Mouse (Mus musculus) forebrain, embryonic 10.5 days (tissue): ENCODE measurements around the gene Sh2d4b. TPM values are rescaled to one million over a fixed set of nuclear protein-coding genes. Genes with fewer than 3 reads are reported as not detected.

Source experiments
- DNase-seq: peaks from one replicate; pipeline ENCODE4 v3.0.0-alpha.2; 2017; ENCODE audit warnings: low spot score; ENCODE audit errors: extremely low spot score
- H3K27ac ChIP-seq: fragments of 300-500 bp; sonication (generic); 2 replicates; pipeline ENCODE4 v1.5.1; 2016; ENCODE audit warnings: mild to moderate bottlenecking
- H3K27me3 ChIP-seq: fragments of 300-500 bp; sonication (generic); 2 replicates; pipeline ENCODE4 v1.6.1; 2016; ENCODE audit warnings: mild to moderate bottlenecking; ENCODE audit not compliant: poor library complexity, severe bottlenecking
- H3K36me3 ChIP-seq: fragments of 300-500 bp; sonication (generic); replicated peaks from 2 replicates; pipeline ENCODE4 v1.6.1; 2016; ENCODE audit warnings: mild to moderate bottlenecking, moderate library complexity
- H3K4me1 ChIP-seq: fragments of 300-500 bp; sonication (generic); 2 replicates; pipeline ENCODE4 v1.6.1; 2016
- H3K4me3 ChIP-seq: fragments of 300-500 bp; sonication (generic); 2 replicates; pipeline ENCODE4 v1.5.1; 2016; ENCODE audit warnings: mild to moderate bottlenecking, moderate library complexity
- H3K9me3 ChIP-seq: fragments of 300-500 bp; sonication (generic); 2 replicates; pipeline ENCODE4 v1.6.1; 2016; ENCODE audit warnings: mild to moderate bottlenecking, moderate library complexity
- WGBS: fragments of 180-500 bp; shearing (Covaris S2); methylation state at CpG from one replicate; pipeline ENCODE4 v1.1.7; 2016; 5-methylcytosine and 5-hydroxymethylcytosine counted together
- polyA plus RNA-seq: library from polyadenylated mRNA; unstranded; fragments of >200 nt; fragmentation: Nextera tagmentation; extraction: Ambion mirVana; gene quantifications from 2 replicates; pipeline ENCODE4 v1.2.1, GENCODE M21; 2016

The Sh2d4b gene
- polyA plus RNA-seq, 1 experiment from 2014 or later = 0.32 TPM

GRCm38 (mm10) chr14:40873961-40874360, 19.1 kb downstream of the Sh2d4b start:
- 85% methylated on average over 5 of the region's 5 CpGs for WGBS
- H3K4me3 ChIP-seq = no peak overlapping the region
- H3K27me3 ChIP-seq = no peaks in the 10 kb centered on the region
- no peaks in the 10 kb centered on the region for H3K4me1 ChIP-seq
- DNase-seq = no peak
- H3K9me3 ChIP-seq = no peaks in the 10 kb centered on the region
- H3K27ac ChIP-seq = no peak overlapping the region
- no peaks in the 10 kb centered on the region for H3K36me3 ChIP-seq

DNA sequence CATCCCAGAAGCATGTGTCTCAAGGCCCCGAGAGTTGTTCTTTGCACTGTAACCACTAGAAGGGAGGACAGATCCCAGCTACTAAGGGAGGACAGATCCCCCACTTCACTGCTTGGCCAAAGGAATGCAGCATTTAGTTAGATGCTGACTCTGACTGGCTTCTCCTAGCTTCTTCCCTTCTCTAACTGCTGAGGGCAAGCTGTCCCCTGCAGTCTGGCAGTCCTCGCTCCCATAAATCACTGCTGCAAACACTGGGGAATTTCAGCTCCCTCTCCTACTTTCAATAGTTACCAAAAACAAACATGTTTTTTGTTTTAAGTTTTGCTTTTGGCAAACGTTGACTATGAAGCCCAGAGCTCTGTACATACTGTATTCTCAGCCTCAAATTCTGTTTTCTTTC, 22.5 kb downstream of the Sh2d4b start:
- Histone ChIP-seq H3K4me1 (no peaks in the 10 kb centered on the region), H3K27ac (no peak overlapping the region), H3K36me3 (no peaks in the 10 kb centered on the region), H3K9me3 (no peaks in the 10 kb centered on the region), H3K4me3 (no peak overlapping the region), H3K27me3 (no peaks in the 10 kb centered on the region)
- WGBS = 80% methylated on average over 3 of the region's 3 CpGs
- DNase-seq = no peak

- no peaks in the 10 kb centered on the region for H3K27me3 ChIP-seq
- WGBS = 36% methylated on average over 6 of the region's 6 CpGs
- no peak overlapping the region for H3K4me3 ChIP-seq
- no peak for DNase-seq
- no peak overlapping the region for H3K27ac ChIP-seq
- no peaks in the 10 kb centered on the region for H3K9me3 ChIP-seq
- H3K4me1 ChIP-seq = peaks cover 7% of the 10 kb centered on the region
- H3K36me3 ChIP-seq = no peaks in the 10 kb centered on the region
Measured at GRCm38 (mm10) chr14:40864811-40865514, 28.1 kb downstream of the Sh2d4b start.

DNA sequence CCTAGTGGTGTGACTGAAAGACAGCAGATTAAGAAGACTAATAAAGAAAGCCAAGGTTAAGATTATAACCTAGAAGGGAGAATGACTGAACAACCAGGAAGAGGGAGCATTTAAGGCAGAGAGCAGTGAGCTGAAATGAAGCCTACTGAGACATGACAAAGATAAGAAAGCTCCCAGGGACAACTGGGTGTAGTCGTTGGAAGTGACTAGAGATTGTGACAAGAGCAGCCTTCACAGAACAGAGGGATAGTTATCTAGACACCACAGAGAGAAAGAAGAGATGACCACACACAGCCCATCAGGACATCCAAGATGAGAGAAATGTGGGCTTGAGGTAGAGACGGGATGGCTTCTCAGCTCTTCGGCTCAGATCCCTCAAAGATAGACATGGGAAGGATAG, 29.4 kb downstream of the Sh2d4b start:
- 87% methylated on average over 3 of the region's 3 CpGs for WGBS
- Histone ChIP-seq H3K4me3 (no peak overlapping the region), H3K36me3 (no peaks in the 10 kb centered on the region), H3K4me1 (peaks cover 7% of the 10 kb centered on the region), H3K27ac (no peak overlapping the region), H3K9me3 (no peaks in the 10 kb centered on the region), H3K27me3 (no peaks in the 10 kb centered on the region)
- DNase-seq = no peak

- DNase-seq = no peak
Measured at GRCm38 (mm10) chr14:40863022-40863421, 30.0 kb downstream of the Sh2d4b start.

GRCm38 (mm10) chr14:40852978-40853377, 40.1 kb downstream of the Sh2d4b start:
- no peaks in the 10 kb centered on the region for H3K36me3 ChIP-seq
- H3K27me3 ChIP-seq = no peaks in the 10 kb centered on the region
- H3K4me3 ChIP-seq = no peak overlapping the region
- H3K4me1 ChIP-seq = no peaks in the 10 kb centered on the region
- 82% methylated on average over 5 of the region's 5 CpGs for WGBS
- no peak overlapping the region for H3K27ac ChIP-seq
- H3K9me3 ChIP-seq = no peaks in the 10 kb centered on the region
- DNase-seq = no peak

More at GRCm38 (mm10) chr14:40863022-40863421, 30.0 kb downstream of the Sh2d4b start:
- Histone ChIP-seq H3K27ac (no peak overlapping the region), H3K4me1 (peaks cover 7% of the 10 kb centered on the region), H3K36me3 (no peaks in the 10 kb centered on the region), H3K9me3 (no peaks in the 10 kb centered on the region), H3K27me3 (no peaks in the 10 kb centered on the region), H3K4me3 (no peak overlapping the region)

GRCm38 (mm10) chr14:40837397-40837796, 55.7 kb downstream of the Sh2d4b start:
- Histone ChIP-seq H3K27me3 (no peaks in the 10 kb centered on the region), H3K9me3 (no peaks in the 10 kb centered on the region), H3K36me3 (no peaks in the 10 kb centered on the region), H3K27ac (no peak overlapping the region), H3K4me3 (no peak overlapping the region), H3K4me1 (no peaks in the 10 kb centered on the region)
- no peak for DNase-seq

GRCm38 (mm10) chr14:40830505-40830904, 62.6 kb downstream of the Sh2d4b start:
- no peaks in the 10 kb centered on the region for H3K36me3 ChIP-seq
- H3K27me3 ChIP-seq = no peaks in the 10 kb centered on the region
- no peaks in the 10 kb centered on the region for H3K4me1 ChIP-seq
- H3K9me3 ChIP-seq = no peaks in the 10 kb centered on the region
- H3K27ac ChIP-seq = no peak overlapping the region
- WGBS = 90% methylated on average over 9 of the region's 9 CpGs
- no peak overlapping the region for H3K4me3 ChIP-seq
- no peak for DNase-seq

DNA sequence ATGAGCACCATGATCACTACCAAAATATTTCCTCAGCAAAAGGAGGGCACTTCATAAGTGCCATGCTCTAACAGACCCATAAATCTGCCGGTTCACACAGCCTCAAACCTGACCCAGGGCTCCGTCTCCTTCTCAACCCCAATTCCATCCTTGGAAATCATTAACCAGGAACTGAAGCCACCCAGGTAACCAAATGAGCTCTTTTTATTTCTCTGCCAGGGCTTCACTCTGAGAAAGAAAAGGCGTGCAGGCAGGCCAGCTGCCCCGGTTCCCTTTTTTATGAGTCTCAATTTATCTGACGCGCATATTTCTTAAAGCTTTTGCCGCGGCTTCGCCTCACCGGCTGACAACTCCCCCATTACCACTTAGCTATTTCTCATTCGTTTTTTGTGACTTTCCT, 63.0 kb downstream of the Sh2d4b start:
- Histone ChIP-seq H3K4me1 (no peaks in the 10 kb centered on the region), H3K27me3 (no peaks in the 10 kb centered on the region), H3K9me3 (no peaks in the 10 kb centered on the region), H3K27ac (no peak overlapping the region), H3K4me3 (no peak overlapping the region), H3K36me3 (no peaks in the 10 kb centered on the region)
- DNase-seq = no peak
- 92% methylated on average over 11 of the region's 11 CpGs for WGBS

DNA sequence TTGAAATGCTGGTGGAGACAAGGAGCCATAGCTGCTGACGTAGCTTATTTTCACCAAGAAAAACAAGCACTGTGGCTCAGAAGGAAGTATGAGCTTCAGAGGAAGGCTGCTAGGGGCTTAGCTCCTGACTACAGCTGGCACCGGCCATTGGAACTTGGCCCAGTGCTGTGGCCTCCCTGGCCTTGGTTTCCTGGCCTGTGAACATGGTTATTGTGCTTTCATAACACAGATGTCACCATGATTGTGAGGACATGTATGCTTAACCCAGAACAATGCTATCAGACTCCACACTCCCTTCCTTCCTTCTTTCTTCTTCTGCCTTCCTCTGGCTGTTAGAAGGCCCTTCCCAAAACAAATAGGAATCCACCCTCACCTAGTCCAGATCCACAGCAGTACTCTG, 75.0 kb downstream of the Sh2d4b start:
- Histone ChIP-seq H3K36me3 (no peaks in the 10 kb centered on the region), H3K27ac (no peak overlapping the region), H3K9me3 (no peaks in the 10 kb centered on the region), H3K4me1 (no peaks in the 10 kb centered on the region), H3K27me3 (no peaks in the 10 kb centered on the region), H3K4me3 (no peak overlapping the region)
- 88% methylated on average over 2 of the region's 2 CpGs for WGBS
- DNase-seq = no peak

DNA sequence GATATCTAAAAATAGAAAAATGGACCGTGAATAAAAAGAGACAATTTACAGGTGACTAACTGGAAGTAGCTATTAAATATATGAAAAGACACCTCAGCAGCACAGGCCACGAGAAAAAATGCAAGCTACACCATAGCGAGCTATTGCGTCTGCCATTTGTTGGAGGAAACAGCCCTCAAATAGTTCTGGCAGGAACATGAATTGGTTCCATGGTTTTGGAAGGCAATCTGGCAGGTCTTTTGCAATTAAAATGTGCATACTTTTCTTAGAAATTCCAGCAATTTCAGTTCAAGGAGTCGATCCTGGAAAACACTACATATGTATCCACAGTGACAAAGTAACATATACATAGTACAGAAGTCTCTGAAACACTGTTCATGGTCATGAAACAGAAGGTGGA, 76.4 kb downstream of the Sh2d4b start:
- 92% methylated on average over 5 of the region's 5 CpGs for WGBS

DNA sequence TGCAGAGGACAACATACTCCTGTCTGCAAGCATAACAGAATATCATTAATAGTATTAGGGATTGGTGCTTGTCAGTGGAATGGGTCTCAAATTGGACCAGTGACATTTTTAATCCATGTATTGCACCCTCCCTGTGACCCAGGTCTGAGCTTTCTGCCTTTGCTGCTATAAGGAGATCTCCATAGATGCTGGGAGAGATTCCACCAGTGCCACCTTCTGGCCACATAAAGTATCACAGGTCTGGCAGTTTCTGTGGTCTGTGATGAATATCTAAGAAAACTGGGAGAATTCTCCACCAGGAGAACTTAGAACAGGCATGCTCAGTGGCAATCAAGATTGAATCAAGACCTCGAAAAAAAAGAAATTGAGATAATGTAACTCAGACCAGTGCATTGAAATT, 101.5 kb downstream of the Sh2d4b start:
- Histone ChIP-seq H3K27ac (no peak overlapping the region), H3K9me3 (no peaks in the 10 kb centered on the region), H3K4me3 (no peak overlapping the region), H3K36me3 (no peaks in the 10 kb centered on the region), H3K27me3 (no peaks in the 10 kb centered on the region), H3K4me1 (no peaks in the 10 kb centered on the region)
- peak; percentile 45 for DNase-seq
- 41% methylated on average over 1 of the region's 1 CpGs for WGBS

More for the DNA sequence above, 76.4 kb downstream of the Sh2d4b start:
- Histone ChIP-seq H3K36me3 (no peaks in the 10 kb centered on the region), H3K27me3 (no peaks in the 10 kb centered on the region), H3K4me3 (no peak overlapping the region), H3K4me1 (no peaks in the 10 kb centered on the region), H3K27ac (no peak overlapping the region), H3K9me3 (no peaks in the 10 kb centered on the region)
- DNase-seq = no peak

DNA sequence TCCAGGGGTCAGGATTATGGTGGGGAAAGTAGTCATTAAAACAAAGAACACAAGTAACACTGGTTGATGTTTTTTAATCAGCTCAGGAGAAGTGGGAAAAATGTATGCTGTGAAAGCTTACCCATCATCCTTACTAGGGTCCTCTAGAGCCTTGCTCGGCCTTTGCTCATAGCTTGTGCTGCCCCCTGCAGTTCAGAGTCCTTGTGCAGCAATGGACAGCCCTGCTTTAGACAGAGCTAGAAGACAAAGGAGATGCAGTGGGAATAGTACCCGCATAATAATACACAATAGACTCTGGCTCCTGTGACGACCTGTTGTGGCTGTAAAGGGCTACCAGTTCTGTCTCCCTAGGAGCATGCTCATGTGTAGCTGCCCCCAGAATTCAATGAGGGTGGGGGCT, 104.0 kb downstream of the Sh2d4b start:
- Histone ChIP-seq H3K4me1 (no peaks in the 10 kb centered on the region), H3K27me3 (no peaks in the 10 kb centered on the region), H3K9me3 (no peaks in the 10 kb centered on the region), H3K36me3 (no peaks in the 10 kb centered on the region), H3K27ac (no peak overlapping the region), H3K4me3 (no peak overlapping the region)
- WGBS = 32% methylated on average over 3 of the region's 3 CpGs
- DNase-seq = peak; percentile 28
